Mouse (Mus musculus): ENCODE results near the gene Abl1.

- TF ChIP-seq MAX (IDR thresholded peaks at IDR 0.05) (no peak), CTCF (IDR thresholded peaks at IDR 0.05; ENCODE audit: control insufficient read depth, insufficient read depth, insufficient read length) (no peak), MYOG (IDR thresholded peaks at IDR 0.05; ENCODE audit: control insufficient read depth, extremely low read depth, insufficient read length) (no peak), USF1 (IDR thresholded peaks at IDR 0.05; ENCODE audit: low read depth) (no peak), CEBPB (IDR thresholded peaks at IDR 0.05; ENCODE audit: low read depth) (no peak), MYOD1 (IDR thresholded peaks at IDR 0.05; ENCODE audit: control insufficient read depth, insufficient read length, low read depth) (no peak), FOSL1 (IDR thresholded peaks at IDR 0.05; ENCODE audit: insufficient read depth, low read length, poor library complexity, severe bottlenecking) (no peak)
Observed at GRCm38 (mm10) chr2:31761115-31761531, 72.9 kb downstream of the Abl1 start.

Measured in C2C12 (cell line).